ENCODE assay signal across 16 mouse cellular contexts in the genomic region with DNA sequence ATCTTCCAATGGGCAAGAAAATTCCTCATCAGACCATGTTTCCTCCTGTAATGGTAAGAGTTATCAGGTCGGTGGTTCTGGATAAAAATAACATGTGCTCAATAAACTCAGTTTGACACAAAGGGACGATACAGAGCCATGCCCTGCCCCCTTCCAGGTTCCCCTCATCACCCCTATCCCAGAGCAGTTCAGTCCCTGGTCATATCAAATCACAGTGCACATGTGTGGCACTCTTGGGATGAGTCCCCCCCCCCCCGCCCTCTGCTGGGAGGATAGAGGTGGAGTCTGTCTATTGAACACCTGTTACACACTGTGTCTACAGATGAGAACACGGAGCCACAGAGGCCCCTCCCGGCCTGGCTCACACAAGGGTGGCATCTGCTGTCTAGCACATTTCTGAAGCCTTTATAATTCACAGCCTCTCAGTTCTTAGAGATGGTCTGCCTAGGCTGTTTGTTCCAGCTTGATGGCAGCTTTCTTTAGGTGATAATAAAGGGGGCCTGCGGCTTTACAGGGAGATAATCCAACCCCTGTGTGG.
DNase-seq lines count a peak whose midpoint lies in the region; ATAC-seq and TF ChIP-seq lines count a peak whose summit lies in the region.
"Had no signal": no experiment of that assay in that cellular context is flagged by ENCODE, and none has a peak within 500 bp of the region (broad histone marks: within the 10 kb centered on the region; RNA-seq: fewer than 3 reads in every experiment).

No protein-coding gene starts in this region.

- ATAC-seq in kidney, embryonic 15.5 days (replicated peaks; ENCODE audit: low FRiP score), result peak; percentile 72
- ATAC-seq in midbrain, embryonic 11.5 days (ENCODE audit: low FRiP score), result peak; percentile 70
- no peak for ATAC-seq in CD4-positive, CD25-positive, alpha-beta regulatory T cell, adult 4 months
- ATAC-seq: Patski had no signal

- H3K36me3 ChIP-seq in kidney, embryonic 15.5 days, result no peaks in the 10 kb centered on the region
- H3K36me3 ChIP-seq in midbrain, embryonic 11.5 days (ENCODE audit: control insufficient read depth, insufficient read depth, low read length), result no peaks in the 10 kb centered on the region
- H3K36me3 ChIP-seq: limb, embryonic 12.5 days; liver, embryonic 15.5 days had no signal

- H3K4me1 ChIP-seq in kidney, embryonic 15.5 days, result peaks cover 14% of the 10 kb centered on the region
- peaks cover 6% of the 10 kb centered on the region for H3K4me1 ChIP-seq in midbrain, embryonic 11.5 days (ENCODE audit: control insufficient read depth, insufficient read depth, low read length)
- no peaks in the 10 kb centered on the region for H3K4me1 ChIP-seq in lung, adult 2 months (ENCODE audit: control insufficient read depth, insufficient read depth, low read length)
- H3K4me1 ChIP-seq: limb, embryonic 12.5 days; liver, embryonic 15.5 days had no signal

- no peak overlapping the region for H3K9ac ChIP-seq in kidney, embryonic 15.5 days
- H3K9ac ChIP-seq in midbrain, embryonic 11.5 days (ENCODE audit: low read length), result no peak overlapping the region
- H3K9ac ChIP-seq: limb, embryonic 12.5 days; liver, embryonic 15.5 days had no signal

- TF ChIP-seq POLR2A in lung, adult 2 months (IDR thresholded peaks at IDR 0.05; ENCODE audit: borderline replicate concordance, extremely low read depth, low read depth, low read length), result no peak

- no peaks in the 10 kb centered on the region for H3K9me3 ChIP-seq in kidney, embryonic 15.5 days (replicated peaks)
- no peaks in the 10 kb centered on the region for H3K9me3 ChIP-seq in midbrain, embryonic 11.5 days (ENCODE audit: control insufficient read depth, low read length)
- H3K9me3 ChIP-seq: limb, embryonic 12.5 days; liver, embryonic 15.5 days had no signal

- H3K27me3 ChIP-seq in kidney, embryonic 15.5 days, result no peaks in the 10 kb centered on the region
- no peaks in the 10 kb centered on the region for H3K27me3 ChIP-seq in midbrain, embryonic 11.5 days (ENCODE audit: control insufficient read depth, insufficient read depth, low read length)
- H3K27me3 ChIP-seq: limb, embryonic 12.5 days; liver, embryonic 15.5 days had no signal

- H3K4me2 ChIP-seq in kidney, embryonic 15.5 days, result no peak overlapping the region
- H3K4me2 ChIP-seq in midbrain, embryonic 11.5 days, result no peak overlapping the region
- H3K4me2 ChIP-seq: limb, embryonic 12.5 days; liver, embryonic 15.5 days had no signal

- TF ChIP-seq CTCF in lung, adult 2 months (IDR thresholded peaks at IDR 0.05; ENCODE audit: insufficient read depth, low read length), result no peak

- no peak overlapping the region for H3K4me3 ChIP-seq in kidney, embryonic 15.5 days (replicated peaks)
- H3K4me3 ChIP-seq in midbrain, embryonic 11.5 days (ENCODE audit: low read depth, low read length), result no peak overlapping the region
- no peak overlapping the region for H3K4me3 ChIP-seq in lung, adult 2 months (replicated peaks; ENCODE audit: extremely low read depth, low read depth, low read length)
- H3K4me3 ChIP-seq: gastrocnemius, adult 2 months; limb, embryonic 12.5 days; liver, embryonic 15.5 days had no signal

- 51% methylated on average over 6 of the region's 6 CpGs for WGBS in kidney, embryonic 15.5 days
- 40% methylated on average over 6 of the region's 6 CpGs for WGBS in midbrain, embryonic 11.5 days
- 81% methylated on average over 6 of the region's 6 CpGs for WGBS in lung, adult 2 months

- H3K27ac ChIP-seq in kidney, embryonic 15.5 days, result peak overlapping the region; percentile 59
- no peak overlapping the region for H3K27ac ChIP-seq in midbrain, embryonic 11.5 days (ENCODE audit: low read depth, low read length)
- H3K27ac ChIP-seq: gastrocnemius, adult 2 months; limb, embryonic 12.5 days; liver, embryonic 15.5 days had no signal

- DNase-seq in cerebellum, postnatal 10 days, result peak; percentile 32 to 44
- no peak for DNase-seq in cerebellum, postnatal 14 days
- DNase-seq in kidney, postnatal 14 days, result no peak
- peak; percentile 18 for DNase-seq in brain, adult 2 months (ENCODE audit: low read depth, low spot score)
- DNase-seq in midbrain, embryonic 11.5 days (ENCODE audit: low spot score, missing footprints), result peak; percentile 89
- DNase-seq in lung, adult 2 months, result no peak
- DNase-seq: cerebellum, adult 8-10 months; embryo, embryonic 11 days; gastrocnemius, adult 2 months; heart, postnatal 4 days; kidney, adult 8-10 months had no signal

Comparison
In these comparisons a context has a peak if more than half of its experiments do, and no peak if none do; other contexts are left out.
1. DNase-seq: peak in cerebellum, postnatal 10 days (2 of 2), brain, adult 2 months (single experiment) and midbrain, embryonic 11.5 days (single experiment); none in cerebellum, postnatal 14 days (0 of 2), kidney, postnatal 14 days (single experiment) and lung, adult 2 months (single experiment).